ENCODE assay signal across 21 mouse cellular contexts in the genomic region with DNA sequence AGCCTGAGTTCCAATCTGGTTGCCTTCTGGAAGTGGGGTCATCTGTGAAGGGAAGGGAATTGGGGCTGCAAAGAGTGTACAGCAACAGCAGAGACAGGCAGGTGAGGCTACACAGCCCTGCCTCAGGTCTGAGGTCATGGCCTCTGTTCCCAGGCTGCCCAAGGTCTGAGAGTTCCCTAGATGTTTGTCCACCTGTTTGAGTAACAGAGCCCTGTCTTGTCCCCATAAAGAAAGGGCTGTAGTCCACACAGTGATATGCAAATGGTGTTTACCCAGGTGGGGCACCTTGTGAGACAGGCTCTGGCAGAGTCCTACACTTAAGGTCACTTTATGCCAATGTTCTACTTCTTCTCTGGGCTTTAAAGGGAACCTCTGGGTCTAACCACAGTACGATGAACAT. TPM values are rescaled to one million over a fixed set of nuclear protein-coding genes. Genes with fewer than 3 reads are reported as not detected.
DNase-seq lines count a peak whose midpoint lies in the region; ATAC-seq lines count a peak whose summit lies in the region.
"Had no signal": no experiment of that assay in that cellular context is flagged by ENCODE, and none has a peak within 500 bp of the region (broad histone marks: within the 10 kb centered on the region; RNA-seq: fewer than 3 reads in every experiment).

No protein-coding gene starts in this region.

- no peak for DNase-seq in liver
- peak; percentile 70 for DNase-seq in yolk sac, embryonic 10.5 days (ENCODE audit: low spot score)
- no peak for DNase-seq in left cerebral cortex, postnatal 4 days
- no peak for DNase-seq in urinary bladder, postnatal 25 days (ENCODE audit: low spot score)
- DNase-seq: adrenal gland, postnatal 36 days; B cell, adult 2 months; cerebellum, adult 8-10 months; gastrocnemius, postnatal 36 days; layer of hippocampus, postnatal 36 days; midbrain, embryonic 14.5 days; spleen, adult 18-20 months had no signal

- no peak overlapping the region for H3K4me2 ChIP-seq in liver, embryonic 16.5 days (ENCODE audit: low read depth, low read length)
- H3K4me2 ChIP-seq: embryonic facial prominence, embryonic 13.5 days; kidney, embryonic 15.5 days; lung, embryonic 15.5 days had no signal

- H3K9me3 ChIP-seq in liver, embryonic 16.5 days (replicated peaks; ENCODE audit: control insufficient read depth, low read length) = no peaks in the 10 kb centered on the region
- H3K9me3 ChIP-seq: embryonic facial prominence, embryonic 13.5 days; hindbrain, embryonic 10.5 days; kidney, embryonic 15.5 days; lung, embryonic 15.5 days had no signal

- intact Hi-C loops in left cerebral cortex, postnatal 4 days (cut with DNase I) = no loop called here

- no peak overlapping the region for H3K27ac ChIP-seq in liver, embryonic 16.5 days (ENCODE audit: low read length)
- H3K27ac ChIP-seq: embryonic facial prominence, embryonic 13.5 days; hindbrain, embryonic 10.5 days; hindbrain, postnatal 0 days; kidney, embryonic 15.5 days; lung, embryonic 15.5 days had no signal

- no peaks in the 10 kb centered on the region for H3K36me3 ChIP-seq in liver, embryonic 16.5 days (ENCODE audit: control insufficient read depth, insufficient read depth)
- H3K36me3 ChIP-seq: embryonic facial prominence, embryonic 13.5 days; hindbrain, embryonic 10.5 days; kidney, embryonic 15.5 days; lung, embryonic 15.5 days had no signal

- H3K4me1 ChIP-seq in liver, embryonic 16.5 days (ENCODE audit: control insufficient read depth, low read depth, low read length) = peaks cover 13% of the 10 kb centered on the region; the same call in 1 of the 2 replicates
- H3K4me1 ChIP-seq: embryonic facial prominence, embryonic 13.5 days; lung, embryonic 15.5 days had no signal

- 30% methylated on average over 1 of the region's 1 CpGs for WGBS in liver, embryonic 16.5 days (ENCODE audit: insufficient replicate concordance)

- H3K27me3 ChIP-seq in liver, embryonic 16.5 days (ENCODE audit: control insufficient read depth, insufficient read depth, low read depth, low read length) = no peaks in the 10 kb centered on the region
- H3K27me3 ChIP-seq: embryonic facial prominence, embryonic 13.5 days; kidney, embryonic 15.5 days; lung, embryonic 15.5 days had no signal

- no peak overlapping the region for H3K9ac ChIP-seq in liver, embryonic 16.5 days (ENCODE audit: low read depth, low read length)
- H3K9ac ChIP-seq: embryonic facial prominence, embryonic 13.5 days; kidney, embryonic 15.5 days; lung, embryonic 15.5 days had no signal

- ATAC-seq in liver, embryonic 16.5 days (ENCODE audit: low read depth) = peak; percentile 54; the same call in 1 of the 2 replicates
- 0 out of 2 replicates have a peak, but pooled peaks have one; percentile 19 for ATAC-seq in common myeloid progenitor, adult 5-6 weeks (replicated peaks; ENCODE audit: low read depth, poor library complexity, severe bottlenecking)
- peak; percentile 24 for ATAC-seq in megakaryocyte, adult 5-6 weeks (ENCODE audit: poor library complexity, severe bottlenecking)
- ATAC-seq: forebrain, embryonic 16.5 days; hindbrain, postnatal 0 days had no signal

- no peak overlapping the region for H3K4me3 ChIP-seq in liver, embryonic 16.5 days (ENCODE audit: low read depth, low read length)
- H3K4me3 ChIP-seq: embryonic facial prominence, embryonic 13.5 days; hindbrain, embryonic 10.5 days; kidney, embryonic 15.5 days; lung, embryonic 15.5 days; myocyte had no signal

RNA-seq across cellular contexts. Expression of a gene that starts 44.0 kb away (rescaled TPM):
- 85.0 and 96.8 TPM in 2 replicates for polyA plus RNA-seq in liver, embryonic 16.5 days (2015; fragmentation: Nextera tagmentation; extraction: Ambion mirVana)
- total RNA-seq in common myeloid progenitor, adult 5-6 weeks (2017) = 126 and 160 TPM in 2 replicates
- 47.7 and 70.1 TPM in 2 replicates for total RNA-seq in megakaryocyte, adult 5-6 weeks (2015)
- 69.9 and 71.9 TPM in 2 replicates for total RNA-seq in megakaryocyte, adult 5-6 weeks (2017)
- 100 to 1,000 TPM; 134 to 136 TPM for total RNA-seq in left cerebral cortex, postnatal 4 days (2021)
